Mouse (Mus musculus) thymus, adult 2 months (tissue): ENCODE results near the gene Mitf. TPM values are rescaled to one million over a fixed set of nuclear protein-coding genes. Genes with fewer than 3 reads are reported as not detected.

Source experiments
- DNase-seq: peaks from one replicate; pipeline ENCODE4 v3.0.0; 2021
- H3K27ac ChIP-seq: fragments of 200-500 bp; 2 replicates; pipeline ENCODE4 v1.5.1; 2012; ENCODE audit warnings: low read length, control low read depth; ENCODE audit not compliant: control insufficient read depth, insufficient read depth
- H3K27me3 ChIP-seq: fragments of 200-500 bp; 2 replicates; pipeline ENCODE4 v1.6.1; 2012; ENCODE audit warnings: mild to moderate bottlenecking, low read length, moderate library complexity, mixed read lengths; ENCODE audit not compliant: control insufficient read depth, insufficient read depth
- H3K36me3 ChIP-seq: fragments of 200-500 bp; 2 replicates; pipeline ENCODE4 v1.6.1; 2012; ENCODE audit warnings: mild to moderate bottlenecking, low read length, moderate library complexity; ENCODE audit not compliant: control insufficient read depth, insufficient read depth
- H3K4me1 ChIP-seq: fragments of 200-500 bp; replicated peaks from 2 replicates; pipeline ENCODE4 v1.6.1; 2012; ENCODE audit warnings: low read length; ENCODE audit not compliant: control insufficient read depth, insufficient read depth
- H3K4me3 ChIP-seq: fragments of 200-500 bp; 2 replicates; pipeline ENCODE4 v1.5.1; 2012; ENCODE audit warnings: mild to moderate bottlenecking, low read length, control low read depth, moderate library complexity; ENCODE audit not compliant: control insufficient read depth, insufficient read depth
- CTCF ChIP-seq: fragments of 200-500 bp; IDR thresholded peaks from 2 replicates; pipeline ENCODE4 v1.5.1; 2012; ENCODE audit warnings: mild to moderate bottlenecking, control low read depth, low read length, moderate library complexity, borderline replicate concordance; ENCODE audit not compliant: control insufficient read depth, poor library complexity, insufficient read depth; ENCODE audit errors: extremely low read depth
- POLR2A ChIP-seq: fragments of 200-500 bp; IDR thresholded peaks from 2 replicates; pipeline ENCODE4 v1.6.1; 2012; ENCODE audit warnings: mild to moderate bottlenecking, low read length, control low read depth, moderate library complexity; ENCODE audit not compliant: control insufficient read depth, poor library complexity, insufficient read depth; ENCODE audit errors: extremely low read depth
- WGBS: fragments of 180-500 bp; shearing (Covaris S2); methylation state at CpG from one replicate; pipeline ENCODE4 v1.1.7; 2018; 5-methylcytosine and 5-hydroxymethylcytosine counted together
- polyA plus RNA-seq: library from polyadenylated mRNA; depleted of rRNA; stranded (reverse); fragments of >200 nt; gene quantifications from 2 replicates; pipeline ENCODE4 v1.2.3, GENCODE M21; 2012

The Mitf gene
- polyA plus RNA-seq, 1 experiment = 4.4 TPM

DNA sequence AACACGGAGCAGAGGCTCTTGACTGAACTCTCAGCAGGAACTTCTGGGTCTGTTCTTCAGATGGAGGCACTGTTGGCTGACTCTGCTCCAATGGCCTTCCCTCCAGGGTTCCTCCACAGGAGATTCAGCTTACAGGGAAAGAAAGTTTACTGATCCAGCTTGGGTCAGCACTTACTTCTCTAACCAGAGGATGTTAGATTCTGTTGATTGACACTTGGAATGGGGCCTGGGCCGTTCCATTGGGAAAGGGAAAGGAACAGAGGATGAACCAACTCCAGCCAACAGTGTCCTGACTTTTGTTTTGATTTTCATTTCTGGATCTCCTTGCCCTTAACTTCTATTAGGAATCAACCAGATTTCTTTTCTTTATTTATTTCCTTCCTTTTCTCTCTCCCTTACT, 11.7 kb upstream of the Mitf start:
- WGBS = 81% methylated on average over 2 of the region's 2 CpGs
- Histone ChIP-seq H3K27me3 (no peaks in the 10 kb centered on the region), H3K36me3 (no peaks in the 10 kb centered on the region), H3K4me1 (no peaks in the 10 kb centered on the region), H3K27ac (no peak overlapping the region), H3K4me3 (no peak overlapping the region)
- DNase-seq = no peak
- no peak for TF ChIP-seq CTCF
- TF ChIP-seq POLR2A = no peak

DNA sequence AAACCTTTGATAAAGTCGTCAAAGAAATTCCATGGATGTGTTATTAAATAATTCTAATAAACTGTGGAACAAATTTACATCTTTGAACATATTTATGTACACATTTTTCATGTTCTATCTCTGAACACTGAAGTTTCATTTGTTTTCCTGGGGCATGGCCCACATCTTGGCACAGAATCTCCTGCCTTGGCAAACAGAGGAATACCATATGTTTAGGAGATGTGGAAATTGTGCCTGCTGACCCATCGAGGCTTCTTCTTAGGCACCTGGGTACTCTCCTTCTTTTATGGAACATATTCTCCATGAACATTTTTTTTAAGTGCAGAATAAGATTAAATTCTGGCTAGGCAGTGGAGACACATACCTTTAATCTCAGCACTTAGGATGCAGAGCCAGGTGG, 6.2 kb upstream of the Mitf start:
- no peak for TF ChIP-seq CTCF
- no peak for TF ChIP-seq POLR2A
- Histone ChIP-seq H3K27ac (no peak overlapping the region), H3K36me3 (no peaks in the 10 kb centered on the region), H3K27me3 (no peaks in the 10 kb centered on the region), H3K4me3 (no peak overlapping the region), H3K4me1 (no peaks in the 10 kb centered on the region)
- DNase-seq = no peak
- WGBS = 86% methylated on average over 2 of the region's 2 CpGs

DNA sequence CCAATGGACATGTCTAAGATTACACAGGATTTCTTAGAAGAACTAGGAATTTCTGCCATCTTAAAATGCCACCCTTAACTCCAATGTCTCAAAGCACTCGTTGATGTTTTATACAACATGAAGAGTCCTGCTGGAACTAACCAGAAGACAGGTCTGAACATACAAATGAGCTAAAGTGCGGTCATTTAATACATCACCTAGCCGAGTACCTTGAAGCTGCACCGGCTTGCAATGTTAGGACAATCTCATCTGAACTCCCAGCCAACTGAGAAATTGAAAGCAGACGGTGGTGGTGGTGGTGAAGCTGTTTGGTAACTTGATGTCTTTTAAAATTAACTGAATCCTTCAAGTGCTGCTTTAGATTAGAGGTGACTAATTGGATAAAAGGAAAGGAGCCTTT, 801 bp upstream of the Mitf start:
- no peak for DNase-seq
- no peaks in the 10 kb centered on the region for H3K27me3 ChIP-seq
- H3K4me1 ChIP-seq = peaks cover 5% of the 10 kb centered on the region
- H3K27ac ChIP-seq = no peak overlapping the region
- H3K4me3 ChIP-seq = no peak overlapping the region
- no peak for TF ChIP-seq POLR2A
- TF ChIP-seq CTCF = no peak
- H3K36me3 ChIP-seq = no peaks in the 10 kb centered on the region
- 35% methylated on average over 5 of the region's 5 CpGs for WGBS

DNA sequence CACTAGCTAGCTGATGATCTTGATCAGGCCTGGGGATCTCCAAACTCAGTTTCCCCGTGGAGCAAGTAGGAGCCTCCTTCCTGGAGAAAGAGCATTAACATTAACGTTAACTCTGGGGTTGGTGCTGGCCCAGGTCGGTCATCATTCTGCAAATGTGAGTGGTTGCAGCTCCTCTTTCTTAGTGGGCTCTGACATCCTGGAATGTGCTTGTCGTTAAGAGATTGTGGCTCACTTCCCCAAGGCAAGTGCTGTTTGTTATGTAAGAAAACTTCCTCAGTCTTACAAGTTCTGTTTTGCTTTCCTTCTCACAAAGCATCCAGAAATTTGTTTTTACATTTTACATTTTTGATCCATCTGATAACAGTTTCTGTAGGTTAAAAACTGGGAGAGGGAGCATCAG, 7.3 kb downstream of the Mitf start:
- no peaks in the 10 kb centered on the region for H3K27me3 ChIP-seq
- H3K27ac ChIP-seq = no peak overlapping the region
- no peaks in the 10 kb centered on the region for H3K36me3 ChIP-seq
- H3K4me3 ChIP-seq = no peak overlapping the region
- DNase-seq = no peak
- no peaks in the 10 kb centered on the region for H3K4me1 ChIP-seq
- TF ChIP-seq CTCF (no peak), POLR2A (no peak)
- WGBS = 25% methylated on average over 4 of the region's 4 CpGs

DNA sequence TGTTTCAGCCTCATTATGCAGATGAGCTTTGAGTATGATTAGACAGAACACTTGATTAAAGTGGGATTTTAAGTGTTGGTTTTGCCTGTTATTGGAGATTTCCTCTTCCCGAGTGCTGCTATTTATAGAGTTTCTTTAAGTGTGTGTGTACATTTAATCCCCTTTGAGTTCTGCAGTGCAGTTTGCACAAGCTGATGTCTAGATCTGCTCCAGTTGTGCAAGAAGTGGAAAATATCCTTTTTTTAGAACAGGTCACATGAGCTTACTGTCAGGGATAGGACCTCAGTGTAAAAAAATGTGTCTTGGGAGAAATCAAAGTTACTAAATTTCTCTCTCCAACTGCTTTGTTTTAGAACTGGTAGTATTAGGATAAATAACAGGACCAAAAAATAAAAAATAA, 8.9 kb downstream of the Mitf start:
- Histone ChIP-seq H3K36me3 (no peaks in the 10 kb centered on the region), H3K27ac (no peak overlapping the region), H3K4me1 (no peaks in the 10 kb centered on the region), H3K4me3 (no peak overlapping the region), H3K27me3 (no peaks in the 10 kb centered on the region)
- DNase-seq = no peak
- TF ChIP-seq POLR2A = no peak
- no peak for TF ChIP-seq CTCF
- WGBS = 85% methylated on average over 1 of the region's 1 CpGs

DNA sequence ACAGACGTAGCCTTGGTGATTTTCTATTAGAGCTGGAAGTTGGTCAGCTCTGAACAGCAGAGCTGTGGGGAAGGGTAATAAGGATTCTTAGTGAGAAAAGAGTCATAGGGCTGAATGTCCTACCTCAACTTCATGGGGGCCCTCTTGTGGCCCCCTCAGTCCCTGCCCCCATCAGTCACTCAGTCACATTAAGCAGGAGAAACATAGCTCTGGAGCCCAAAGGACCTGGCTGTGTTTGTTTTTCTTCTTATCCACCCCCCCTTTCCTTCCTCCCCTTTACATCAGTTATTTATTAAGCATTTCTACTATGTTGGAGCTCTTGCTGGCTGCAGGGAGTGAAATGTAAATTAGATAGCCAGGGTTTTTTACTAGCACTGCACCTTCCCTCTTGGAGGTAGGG, 10.0 kb downstream of the Mitf start:
- no peaks in the 10 kb centered on the region for H3K27me3 ChIP-seq
- WGBS = 97% methylated on average over 1 of the region's 1 CpGs
- H3K27ac ChIP-seq = no peak overlapping the region

DNA sequence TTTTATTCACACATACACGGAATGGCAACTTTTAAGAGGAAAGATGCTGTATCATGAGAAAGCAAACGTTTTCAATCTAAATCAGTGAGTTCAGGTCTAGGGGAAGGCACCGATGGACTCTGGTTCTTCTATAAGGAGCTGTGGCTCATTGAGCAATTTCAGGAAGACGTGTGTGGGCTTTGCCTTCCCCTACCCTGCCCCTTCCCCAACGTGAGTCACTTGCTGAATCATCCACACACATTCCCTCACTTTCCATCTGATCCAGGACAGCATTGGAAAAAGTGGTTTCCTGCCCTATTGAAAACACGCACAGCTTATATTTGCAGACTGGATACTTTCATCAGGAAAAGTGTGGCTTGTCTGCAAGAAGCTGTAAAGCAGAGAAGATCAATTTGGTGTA, 11.3 kb downstream of the Mitf start:
- no peak for DNase-seq
- Histone ChIP-seq H3K4me3 (no peak overlapping the region), H3K27me3 (no peaks in the 10 kb centered on the region), H3K36me3 (no peaks in the 10 kb centered on the region), H3K27ac (no peak overlapping the region), H3K4me1 (no peaks in the 10 kb centered on the region)
- WGBS = 50% methylated on average over 6 of the region's 6 CpGs
- no peak for TF ChIP-seq CTCF
- no peak for TF ChIP-seq POLR2A

More for the DNA sequence above, 10.0 kb downstream of the Mitf start:
- H3K4me1 ChIP-seq = no peaks in the 10 kb centered on the region
- DNase-seq = no peak
- no peak overlapping the region for H3K4me3 ChIP-seq
- no peaks in the 10 kb centered on the region for H3K36me3 ChIP-seq
- TF ChIP-seq POLR2A (no peak), CTCF (no peak)
